Mouse (Mus musculus): Measurements from ENCODE around the gene Tdp2.
A peak's percentile ranks its signal among the peaks of the same experiment; 100 is the strongest.

The Tdp2 gene

GRCm38 (mm10) chr13:24831353-24832130 lies at the start of gene Tdp2, which contains the start of gene Acot13:
TSS of gene Tdp2 (plus strand) at chr13:24831679.
TSS of gene Acot13 (minus strand) at chr13:24831540.
- peak; percentile 97 for DNase-seq (ENCODE audit: low read depth)

- DNase-seq (ENCODE audit: low read depth) = peak; percentile 87
Measured at GRCm38 (mm10) chr13:24781916-24782315, 49.6 kb upstream of the Tdp2 start.

GRCm38 (mm10) chr13:24786014-24786490 lies 45.4 kb upstream of the Tdp2 start:
- peak; percentile 65 for DNase-seq (ENCODE audit: low read depth)

GRCm38 (mm10) chr13:24787477-24787876 lies 44.0 kb upstream of the Tdp2 start:
- DNase-seq (ENCODE audit: low read depth) = no peak

- DNase-seq (ENCODE audit: low read depth) = peak; percentile 99
Measured at GRCm38 (mm10) chr13:24791349-24791748, 40.1 kb upstream of the Tdp2 start.

GRCm38 (mm10) chr13:24792411-24793045 lies 39.0 kb upstream of the Tdp2 start:
- DNase-seq (ENCODE audit: low read depth) = peak; percentile 92

- DNase-seq (ENCODE audit: low read depth) = peak; percentile 70
Measured at GRCm38 (mm10) chr13:24798686-24799085, 32.8 kb upstream of the Tdp2 start.

- no peak for DNase-seq (ENCODE audit: low read depth)
Measured at GRCm38 (mm10) chr13:24799378-24799777, 32.1 kb upstream of the Tdp2 start.

GRCm38 (mm10) chr13:24799925-24800673 lies 31.4 kb upstream of the Tdp2 start:
- DNase-seq (ENCODE audit: low read depth) = peak; percentile 70

- DNase-seq (ENCODE audit: low read depth) = peak; percentile 99
Measured at GRCm38 (mm10) chr13:24800674-24801307, 30.7 kb upstream of the Tdp2 start.

GRCm38 (mm10) chr13:24801308-24801921 lies 30.1 kb upstream of the Tdp2 start, which contains the start of gene BC005537:
TSS of gene BC005537 (plus strand) at chr13:24801657.
- DNase-seq (ENCODE audit: low read depth) = no peak

- peak; percentile 78 for DNase-seq (ENCODE audit: low read depth)
Measured at GRCm38 (mm10) chr13:24802131-24802691, 29.3 kb upstream of the Tdp2 start.

- DNase-seq (ENCODE audit: low read depth) = no peak
Measured at GRCm38 (mm10) chr13:24803196-24803595, 28.3 kb upstream of the Tdp2 start.

- no peak for DNase-seq (ENCODE audit: low read depth)
Measured at GRCm38 (mm10) chr13:24806079-24806478, 25.4 kb upstream of the Tdp2 start.

- DNase-seq (ENCODE audit: low read depth) = no peak
Measured at GRCm38 (mm10) chr13:24812521-24812920, 19.0 kb upstream of the Tdp2 start.

GRCm38 (mm10) chr13:24814616-24815015 lies 16.9 kb upstream of the Tdp2 start:
- no peak for DNase-seq (ENCODE audit: low read depth)

GRCm38 (mm10) chr13:24816125-24817092 lies 15.1 kb upstream of the Tdp2 start:
- DNase-seq (ENCODE audit: low read depth) = peak; percentile 42

- no peak for DNase-seq (ENCODE audit: low read depth)
Measured at GRCm38 (mm10) chr13:24819931-24820330, 11.5 kb upstream of the Tdp2 start.

- no peak for DNase-seq (ENCODE audit: low read depth)
Measured at GRCm38 (mm10) chr13:24822663-24823343, 8.7 kb upstream of the Tdp2 start.

Data from 416B (cell line).